Mouse (Mus musculus) testis, adult 2 months (tissue): ENCODE data around the gene Gm1123.

Experiments used
- CTCF ChIP-seq: fragments of 200-500 bp; IDR thresholded peaks from 2 replicates; pipeline ENCODE4 v1.5.1; 2012; ENCODE audit warnings: low read depth, mild to moderate bottlenecking, inconsistent platforms, low read length, moderate library complexity; ENCODE audit not compliant: control insufficient read depth, insufficient read depth, insufficient replicate concordance
- POLR2A ChIP-seq: fragments of 200-500 bp; IDR thresholded peaks from 2 replicates; pipeline ENCODE4 v1.6.1; 2012; ENCODE audit warnings: low read depth, mild to moderate bottlenecking, inconsistent platforms, low read length, moderate library complexity; ENCODE audit not compliant: control insufficient read depth

- no peak for TF ChIP-seq CTCF
- no peak for TF ChIP-seq POLR2A
Observed at GRCm38 (mm10) chr9:98986476-98987096, 48.9 kb downstream of the Gm1123 start.
